Mouse (Mus musculus) urinary bladder, postnatal 4 days (tissue): ENCODE data around the gene Me1.

Source experiments
- DNase-seq, 2 experiments: peaks; one replicate each; pipeline ENCODE4 v3.0.0; 2021 to 2022; ENCODE audit warnings: low spot score in 2 of 2

The Me1 gene

GRCm38 (mm10) chr9:86544559-86544958 lies 151.2 kb downstream of the Me1 start:
- DNase-seq = no peak

GRCm38 (mm10) chr9:86543451-86543850 lies 152.3 kb downstream of the Me1 start:
- no peak for DNase-seq

- no peak for DNase-seq
Measured at GRCm38 (mm10) chr9:86534071-86534470, 161.7 kb downstream of the Me1 start.
